Mouse (Mus musculus) lung, postnatal 0 days (tissue): ENCODE measurements around the gene Cd247. TPM values are rescaled to one million over a fixed set of nuclear protein-coding genes. Genes with fewer than 3 reads are reported as not detected.

ENCODE experiments used
- ATAC-seq: fragments of 200-750 bp; cut with Nextera tagmentation; 2 replicates; pipeline ENCODE4 v1.8.0; 2017; ENCODE audit warnings: moderate library complexity
- DNase-seq: peaks from one replicate; pipeline ENCODE4 v3.0.0-alpha.2; 2016; ENCODE audit warnings: low spot score
- H3K27ac ChIP-seq: fragments of 300-500 bp; sonication (generic); 2 replicates; pipeline ENCODE4 v1.5.1; 2014; ENCODE audit warnings: antibody characterized with exemption, mild to moderate bottlenecking, low read length, mixed read lengths
- H3K27me3 ChIP-seq: fragments of 300-500 bp; sonication (generic); replicated peaks from 2 replicates; pipeline ENCODE4 v1.6.1; 2014; ENCODE audit warnings: low read length, mixed read lengths; ENCODE audit not compliant: insufficient read depth
- H3K36me3 ChIP-seq: fragments of 300-500 bp; sonication (generic); 2 replicates; pipeline ENCODE4 v1.6.1; 2014; ENCODE audit warnings: low read length, mixed read lengths; ENCODE audit not compliant: insufficient read depth
- H3K4me1 ChIP-seq: fragments of 300-500 bp; sonication (generic); 2 replicates; pipeline ENCODE4 v1.6.1; 2014; ENCODE audit warnings: antibody characterized with exemption, low read depth, low read length, mixed read lengths; ENCODE audit not compliant: insufficient read depth
- H3K4me2 ChIP-seq: fragments of 300-500 bp; sonication (generic); replicated peaks from 2 replicates; pipeline ENCODE4 v1.6.1; 2014; ENCODE audit warnings: low read depth, mild to moderate bottlenecking, low read length, moderate library complexity, mixed read lengths
- H3K4me3 ChIP-seq: fragments of 300-500 bp; sonication (generic); 2 replicates; pipeline ENCODE4 v1.5.1; 2014; ENCODE audit warnings: low read depth, low read length
- H3K9ac ChIP-seq: fragments of 300-500 bp; sonication (generic); replicated peaks from 2 replicates; pipeline ENCODE4 v1.6.1; 2014; ENCODE audit warnings: low read depth, mild to moderate bottlenecking
- H3K9me3 ChIP-seq: fragments of 300-500 bp; sonication (generic); 2 replicates; pipeline ENCODE4 v1.6.1; 2016; ENCODE audit warnings: low read length, mixed read lengths
- CTCF ChIP-seq: IDR thresholded peaks from 2 replicates; pipeline ENCODE4 v1.5.1; 2016; ENCODE audit warnings: antibody characterized with exemption, mild to moderate bottlenecking
- EP300 ChIP-seq: IDR thresholded peaks from 2 replicates; pipeline ENCODE4 v1.6.1; 2016; ENCODE audit warnings: antibody characterized with exemption, mild to moderate bottlenecking, control low read depth
- WGBS: fragments of 180-500 bp; shearing (Covaris S2); extraction: QIAGEN DNeasy Blood & Tissue Kit; methylation state at CpG from one replicate; pipeline ENCODE4 v1.1.7; 2014; 5-methylcytosine and 5-hydroxymethylcytosine counted together
- polyA plus RNA-seq: library from polyadenylated mRNA; unstranded; fragments of >200 nt; fragmentation: Nextera tagmentation; extraction: Ambion mirVana; gene quantifications from 2 replicates; pipeline ENCODE4 v1.2.1, GENCODE M21; 2015

Gene Cd247
- polyA plus RNA-seq, 1 experiment from 2014 or later = 1.3 TPM

GRCm38 (mm10) chr1:165860373-165861234, 72.1 kb downstream of the Cd247 start:
- Histone ChIP-seq H3K9me3 (no peaks in the 10 kb centered on the region), H3K9ac (no peak overlapping the region), H3K27ac (no peak overlapping the region), H3K4me2 (no peak overlapping the region), H3K4me3 (no peak overlapping the region), H3K27me3 (no peaks in the 10 kb centered on the region), H3K4me1 (no peaks in the 10 kb centered on the region), H3K36me3 (no peaks in the 10 kb centered on the region)
- WGBS = 61% methylated on average over 9 of the region's 9 CpGs
- ATAC-seq = peak; percentile 65
- DNase-seq = peak; percentile 41
- TF ChIP-seq EP300 (no peak), CTCF (no peak)

- Histone ChIP-seq H3K4me2 (no peak overlapping the region), H3K9ac (no peak overlapping the region), H3K9me3 (no peaks in the 10 kb centered on the region), H3K36me3 (no peaks in the 10 kb centered on the region), H3K4me3 (no peak overlapping the region), H3K27ac (no peak overlapping the region), H3K4me1 (no peaks in the 10 kb centered on the region), H3K27me3 (no peaks in the 10 kb centered on the region)
- WGBS = 56% methylated on average over 3 of the region's 3 CpGs
- no peak for TF ChIP-seq CTCF
- TF ChIP-seq EP300 = no peak
- DNase-seq (no peak), ATAC-seq (no peak)
Measured at GRCm38 (mm10) chr1:165861235-165861609, 72.7 kb downstream of the Cd247 start.

GRCm38 (mm10) chr1:165862059-165862458, 73.6 kb downstream of the Cd247 start:
- no peaks in the 10 kb centered on the region for H3K9me3 ChIP-seq
- WGBS = 74% methylated on average over 7 of the region's 7 CpGs

GRCm38 (mm10) chr1:165864864-165865795, 76.6 kb downstream of the Cd247 start:
- H3K27ac ChIP-seq = no peak overlapping the region
- no peak overlapping the region for H3K4me2 ChIP-seq
- TF ChIP-seq EP300 (no peak), CTCF (no peak)

More at GRCm38 (mm10) chr1:165862059-165862458, 73.6 kb downstream of the Cd247 start:
- H3K4me3 ChIP-seq = no peak overlapping the region
- ATAC-seq (no peak), DNase-seq (no peak)
- H3K4me1 ChIP-seq = no peaks in the 10 kb centered on the region
- TF ChIP-seq EP300 = no peak
- TF ChIP-seq CTCF = no peak
- no peaks in the 10 kb centered on the region for H3K27me3 ChIP-seq
- no peaks in the 10 kb centered on the region for H3K36me3 ChIP-seq
- H3K27ac ChIP-seq = no peak overlapping the region
- H3K9ac ChIP-seq = no peak overlapping the region
- H3K4me2 ChIP-seq = no peak overlapping the region

GRCm38 (mm10) chr1:165866630-165867280, 78.3 kb downstream of the Cd247 start:
- H3K36me3 ChIP-seq = no peaks in the 10 kb centered on the region
- H3K4me2 ChIP-seq = no peak overlapping the region
- WGBS = 44% methylated on average over 5 of the region's 5 CpGs
- no peaks in the 10 kb centered on the region for H3K27me3 ChIP-seq
- no peak overlapping the region for H3K27ac ChIP-seq
- DNase-seq (no peak), ATAC-seq (no peak)
- no peak for TF ChIP-seq CTCF
- no peak for TF ChIP-seq EP300
- no peak overlapping the region for H3K4me3 ChIP-seq
- H3K4me1 ChIP-seq = no peaks in the 10 kb centered on the region
- no peak overlapping the region for H3K9ac ChIP-seq
- H3K9me3 ChIP-seq = no peaks in the 10 kb centered on the region

More at GRCm38 (mm10) chr1:165864864-165865795, 76.6 kb downstream of the Cd247 start:
- no peaks in the 10 kb centered on the region for H3K27me3 ChIP-seq
- ATAC-seq = no peak
- no peaks in the 10 kb centered on the region for H3K36me3 ChIP-seq
- DNase-seq = peak; percentile 7
- no peaks in the 10 kb centered on the region for H3K9me3 ChIP-seq
- no peak overlapping the region for H3K4me3 ChIP-seq
- WGBS = 30% methylated on average over 14 of the region's 14 CpGs
- H3K4me1 ChIP-seq = no peaks in the 10 kb centered on the region
- no peak overlapping the region for H3K9ac ChIP-seq

- Histone ChIP-seq H3K9me3 (no peaks in the 10 kb centered on the region), H3K4me2 (no peak overlapping the region), H3K27me3 (no peaks in the 10 kb centered on the region), H3K4me3 (no peak overlapping the region), H3K4me1 (no peaks in the 10 kb centered on the region), H3K9ac (no peak overlapping the region), H3K27ac (no peak overlapping the region), H3K36me3 (no peaks in the 10 kb centered on the region)
- no peak for TF ChIP-seq CTCF
- no peak for TF ChIP-seq EP300
- ATAC-seq (no peak), DNase-seq (no peak)
- WGBS = 71% methylated on average over 8 of the region's 8 CpGs
Measured at GRCm38 (mm10) chr1:165868659-165869058, 80.2 kb downstream of the Cd247 start.
